Mouse (Mus musculus) C2C12 (cell line): ENCODE data around the gene Arhgef12. TPM values are rescaled to one million over a fixed set of nuclear protein-coding genes. Genes with fewer than 3 reads are reported as not detected.
A peak's percentile ranks its signal among the peaks of the same experiment; 100 is the strongest.

Source experiments
- H3K27me3 ChIP-seq: one replicate; pipeline ENCODE4 v1.6.1; 2011; ENCODE audit not compliant: control insufficient read depth, insufficient read depth, insufficient read length
- H3K36me3 ChIP-seq: one replicate; pipeline ENCODE4 v1.6.1; 2011; ENCODE audit not compliant: control insufficient read depth, insufficient read depth
- H3K4me3 ChIP-seq: one replicate; pipeline ENCODE4 v1.5.1; 2011; ENCODE audit warnings: mild to moderate bottlenecking, control low read depth; ENCODE audit not compliant: poor library complexity, insufficient read depth, severe bottlenecking
- H3K79me2 ChIP-seq: one replicate; pipeline ENCODE4 v1.6.1; 2011; ENCODE audit not compliant: control insufficient read depth, insufficient read depth
- H3K79me3 ChIP-seq: one replicate; pipeline ENCODE4 v1.6.1; 2011; ENCODE audit warnings: low read depth, control low read depth
- H3ac ChIP-seq: one replicate; pipeline ENCODE3; 2011; ENCODE audit warnings: low read depth; ENCODE audit not compliant: control insufficient read depth, insufficient read length
- CEBPB ChIP-seq: IDR thresholded peaks from one replicate; pipeline ENCODE4 v1.6.1; 2011; ENCODE audit warnings: low read depth, mild to moderate bottlenecking, control low read depth, moderate library complexity
- CTCF ChIP-seq: IDR thresholded peaks from one replicate; pipeline ENCODE4 v1.5.1; 2011; ENCODE audit not compliant: control insufficient read depth, insufficient read depth, insufficient read length
- FOSL1 ChIP-seq: IDR thresholded peaks from one replicate; pipeline ENCODE4 v1.8.0; 2011; ENCODE audit warnings: mild to moderate bottlenecking, low read length; ENCODE audit not compliant: poor library complexity, insufficient read depth, severe bottlenecking
- MAX ChIP-seq: IDR thresholded peaks from one replicate; pipeline ENCODE4 v1.6.1; 2011; ENCODE audit warnings: mild to moderate bottlenecking, control low read depth
- MYOD1 ChIP-seq: IDR thresholded peaks from one replicate; pipeline ENCODE4 v1.6.1; 2011; ENCODE audit warnings: low read depth; ENCODE audit not compliant: control insufficient read depth, insufficient read length
- MYOG ChIP-seq: IDR thresholded peaks from one replicate; pipeline ENCODE4 v1.6.1; 2011; ENCODE audit not compliant: control insufficient read depth, insufficient read length; ENCODE audit errors: extremely low read depth
- USF1 ChIP-seq: IDR thresholded peaks from one replicate; pipeline ENCODE4 v1.6.1; 2011; ENCODE audit warnings: low read depth, mild to moderate bottlenecking, control low read depth, moderate library complexity
- polyA plus RNA-seq: library from polyadenylated mRNA; unstranded; fragments of >200 nt; fragmentation: generic; extraction: Trizol; gene quantifications from one replicate; pipeline ENCODE4 v1.2.1, GENCODE M21; 2012; ENCODE audit warnings: missing spikeins

Arhgef12 gene
- polyA plus RNA-seq, 1 experiment = 13.8 TPM

DNA sequence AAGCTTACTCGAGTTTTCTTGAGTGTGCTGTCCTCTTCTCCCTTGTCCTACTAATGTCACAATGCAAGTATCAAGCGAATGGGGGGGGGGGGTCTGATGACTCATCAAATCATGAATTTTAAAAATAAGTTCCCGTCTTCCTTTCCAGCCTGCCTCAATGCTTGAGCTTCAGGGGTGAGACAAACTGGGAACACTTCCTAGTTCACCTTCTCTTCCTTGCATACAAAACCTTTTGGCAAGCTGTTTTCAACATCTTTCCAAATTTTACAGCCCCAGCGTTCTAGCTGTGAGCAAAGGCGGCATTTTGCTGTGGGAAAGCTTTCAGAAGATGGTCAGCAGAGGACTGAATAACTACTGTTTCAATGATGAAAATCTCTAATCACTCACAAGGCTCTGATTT lies 516 bp upstream of the Arhgef12 start:
- peaks cover 27% of the 10 kb centered on the region for H3K79me3 ChIP-seq
- peaks cover 30% of the 10 kb centered on the region for H3K79me2 ChIP-seq
- TF ChIP-seq USF1 (no peak), CTCF (no peak), FOSL1 (no peak), MYOG (no peak), CEBPB (no peak), MYOD1 (no peak), MAX (no peak)
- no peak overlapping the region for H3ac ChIP-seq
- H3K27me3 ChIP-seq = no peaks in the 10 kb centered on the region
- no peaks in the 10 kb centered on the region for H3K36me3 ChIP-seq
- H3K4me3 ChIP-seq = no peak overlapping the region

DNA sequence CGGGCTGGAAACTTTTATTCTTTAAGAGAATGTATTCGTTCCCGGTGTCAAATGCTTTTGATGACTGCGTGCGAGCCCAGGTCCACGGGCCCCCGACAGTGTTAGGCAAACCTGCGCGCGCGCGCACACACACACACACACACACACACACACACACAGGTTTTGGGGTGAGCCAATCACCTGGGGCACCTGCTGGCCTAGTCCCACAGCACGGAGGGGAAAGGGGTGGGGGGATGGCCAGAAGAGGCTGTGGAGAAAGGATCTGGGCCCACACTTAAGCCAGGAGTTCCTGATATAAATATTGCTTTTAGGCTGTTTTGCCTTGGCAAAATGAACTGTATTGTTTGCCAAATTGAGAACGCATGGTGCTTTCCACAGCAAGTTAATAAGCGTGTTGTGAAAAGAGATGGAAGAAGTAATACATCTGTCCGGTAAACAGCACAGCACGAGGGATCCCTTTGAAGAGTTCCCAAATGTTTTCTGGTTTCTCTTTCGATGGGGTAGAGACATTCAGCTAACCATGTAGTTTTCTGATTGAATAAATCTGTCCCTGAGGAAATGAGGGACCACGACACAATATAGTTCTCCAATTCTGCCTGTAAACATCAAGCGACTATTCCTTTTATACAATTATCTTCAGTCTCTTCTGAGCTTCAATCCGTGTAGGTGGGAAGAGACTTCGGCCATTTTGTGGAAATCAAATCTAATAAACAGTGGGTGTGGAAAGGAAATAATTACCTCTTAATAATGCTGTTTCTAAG lies 433 bp downstream of the Arhgef12 start:
- H3K4me3 ChIP-seq = peak overlapping the region; percentile 55
- no peaks in the 10 kb centered on the region for H3K27me3 ChIP-seq
- no peaks in the 10 kb centered on the region for H3K36me3 ChIP-seq
- peak overlapping the region; percentile 46 for H3ac ChIP-seq
- TF ChIP-seq USF1 (no peak), MAX (no peak), CEBPB (no peak), CTCF (no peak), MYOD1 (no peak), FOSL1 (no peak), MYOG (no peak)
- peaks cover 36% of the 10 kb centered on the region for H3K79me3 ChIP-seq
- H3K79me2 ChIP-seq = peaks cover 40% of the 10 kb centered on the region

- TF ChIP-seq CTCF (no peak), MYOD1 (no peak), MAX (peak; percentile 9), MYOG (no peak)
Observed at GRCm38 (mm10) chr9:43105664-43106361, 1.2 kb downstream of the Arhgef12 start.

GRCm38 (mm10) chr9:43104873-43105663 lies 2.0 kb downstream of the Arhgef12 start:
- H3K79me3 ChIP-seq = peaks cover 50% of the 10 kb centered on the region
- H3K36me3 ChIP-seq = no peaks in the 10 kb centered on the region
- peak overlapping the region; percentile 55 for H3K4me3 ChIP-seq
- peak overlapping the region; percentile 95 for H3ac ChIP-seq
- peaks cover 55% of the 10 kb centered on the region for H3K79me2 ChIP-seq
- no peak for TF ChIP-seq MYOG
- TF ChIP-seq CEBPB = no peak
- no peak for TF ChIP-seq MAX
- TF ChIP-seq USF1 = no peak
- H3K27me3 ChIP-seq = no peaks in the 10 kb centered on the region

More at GRCm38 (mm10) chr9:43105664-43106361, 1.2 kb downstream of the Arhgef12 start:
- H3K4me3 ChIP-seq = peak overlapping the region; percentile 55
- H3K79me2 ChIP-seq = peaks cover 48% of the 10 kb centered on the region
- H3ac ChIP-seq = peak overlapping the region; percentile 95
- no peaks in the 10 kb centered on the region for H3K27me3 ChIP-seq
- H3K79me3 ChIP-seq = peaks cover 43% of the 10 kb centered on the region
- no peaks in the 10 kb centered on the region for H3K36me3 ChIP-seq

DNA sequence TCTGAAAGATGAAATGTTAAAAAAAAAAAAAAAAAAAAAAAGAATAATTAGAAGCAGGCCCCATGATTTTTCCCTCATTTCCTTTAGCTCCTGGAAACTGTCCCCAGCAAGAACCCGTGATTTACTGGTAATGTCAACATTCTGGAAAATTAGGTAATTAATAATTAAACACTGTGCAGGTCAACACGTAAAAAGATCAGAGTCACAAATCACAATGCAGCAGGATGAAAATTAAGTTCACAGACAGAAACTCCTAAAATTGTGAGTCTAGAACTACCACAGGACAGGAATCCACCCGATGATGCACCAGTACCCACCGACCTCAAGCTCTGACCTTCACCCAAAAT lies 2.5 kb downstream of the Arhgef12 start:
- H3K79me3 ChIP-seq = peaks cover 55% of the 10 kb centered on the region
- no peaks in the 10 kb centered on the region for H3K36me3 ChIP-seq
- TF ChIP-seq MYOG (no peak), MAX (no peak), USF1 (no peak), MYOD1 (no peak), CEBPB (no peak), FOSL1 (no peak), CTCF (no peak)
- H3K27me3 ChIP-seq = no peaks in the 10 kb centered on the region
- peaks cover 61% of the 10 kb centered on the region for H3K79me2 ChIP-seq
- peak overlapping the region; percentile 61 for H3ac ChIP-seq
- peak overlapping the region; percentile 55 for H3K4me3 ChIP-seq
